ENCODE assay signal across 13 mouse cellular contexts in genomic region chr19:47167617-47168214, GRCm38 (mm10). TPM values are rescaled to one million over a fixed set of nuclear protein-coding genes. Genes with fewer than 3 reads are reported as not detected.
A peak's percentile ranks its signal among the peaks of the same experiment; 100 is the strongest.
DNase-seq lines count a peak whose midpoint lies in the region; ATAC-seq and TF ChIP-seq lines count a peak whose summit lies in the region.
"Had no signal": no experiment of that assay in that cellular context is flagged by ENCODE, and none has a peak within 500 bp of the region (broad histone marks: within the 10 kb centered on the region; RNA-seq: fewer than 3 reads in every experiment).

No protein-coding gene starts in this region.

- DNase-seq in heart, postnatal 25 days (ENCODE audit: low spot score): no peak
- DNase-seq in neural tube, embryonic 10.5 days (ENCODE audit: extremely low spot score, low spot score): no peak
- DNase-seq in urinary bladder, adult 2 months (ENCODE audit: low spot score): no peak
- DNase-seq in urinary bladder, adult 18-20 months (ENCODE audit: low spot score in 2 of 2): no peak
- no peak for DNase-seq in gastrocnemius, postnatal 14 days

- WGBS in heart, embryonic 14.5 days: 39% methylated on average over 7 of the region's 7 CpGs
- WGBS in neural tube, embryonic 12.5 days: 73% methylated on average over 7 of the region's 7 CpGs
- 51% methylated on average over 7 of the region's 7 CpGs for WGBS in intestine, postnatal 0 days

- intact Hi-C loops in heart, postnatal 25 days (cut with DNase I): loop anchor here (1.0 kb wide), 1 partner anchor 46 kb away; no protein-coding TSS in a partner anchor
- intact Hi-C loops in gastrocnemius, postnatal 14 days (cut with DNase I; ENCODE audit: low total_unique reads): loop anchor here (5.0 kb wide), 1 partner anchor 50 kb away; no protein-coding TSS in a partner anchor

- peak overlapping the region in 1 of 2 experiments; percentile 22; a peak in 1 of 4 replicates for H3K4me3 ChIP-seq in heart, embryonic 14.5 days (ENCODE audit: control insufficient read depth in 1 of 2, insufficient read depth in 1 of 2, low read depth in 1 of 2, low read length in 2 of 2)
- no peak overlapping the region for H3K4me3 ChIP-seq in neural tube, embryonic 12.5 days
- no peak overlapping the region for H3K4me3 ChIP-seq in intestine, postnatal 0 days (ENCODE audit: low read depth, low read length)
- H3K4me3 ChIP-seq: erythroblast, embryonic 14.5 days had no signal

- 0 out of 2 replicates have a peak, but pooled peaks cover 4% of the 10 kb centered on the region for H3K27me3 ChIP-seq in heart, embryonic 14.5 days (ENCODE audit: control insufficient read depth, insufficient read depth, low read length)
- H3K27me3 ChIP-seq in neural tube, embryonic 12.5 days (replicated peaks): 0 out of 2 replicates have a peak, but pooled peaks cover 3% of the 10 kb centered on the region
- no peaks in the 10 kb centered on the region; the same call in 1 of the 2 replicates for H3K27me3 ChIP-seq in intestine, postnatal 0 days (replicated peaks; ENCODE audit: control insufficient read depth, insufficient read depth, low read length)

- no peaks in the 10 kb centered on the region for H3K36me3 ChIP-seq in heart, embryonic 14.5 days (ENCODE audit: control insufficient read depth, insufficient read depth, low read length)
- H3K36me3 ChIP-seq in neural tube, embryonic 12.5 days: no peaks in the 10 kb centered on the region
- no peaks in the 10 kb centered on the region for H3K36me3 ChIP-seq in intestine, postnatal 0 days (ENCODE audit: control insufficient read depth, insufficient read depth)

- H3K4me2 ChIP-seq in heart, embryonic 14.5 days (ENCODE audit: low read length): peak overlapping the region; percentile 62
- H3K4me2 ChIP-seq in neural tube, embryonic 12.5 days (replicated peaks): peak overlapping the region; percentile 34; the same call in 1 of the 2 replicates
- peak overlapping the region; percentile 63; the same call in 1 of the 2 replicates for H3K4me2 ChIP-seq in intestine, postnatal 0 days (replicated peaks; ENCODE audit: low read depth)

- no peak for TF ChIP-seq CTCF in intestine, postnatal 0 days (IDR thresholded peaks at IDR 0.05; ENCODE audit: low read depth)

- H3K9ac ChIP-seq in heart, embryonic 14.5 days (ENCODE audit: low read length): no peak overlapping the region
- no peak overlapping the region for H3K9ac ChIP-seq in neural tube, embryonic 12.5 days
- H3K9ac ChIP-seq in intestine, postnatal 0 days (ENCODE audit: low read depth, low read length): no peak overlapping the region

- no peak for ATAC-seq in heart, embryonic 14.5 days (ENCODE audit: insufficient number of reproducible peaks, insufficient read depth, low FRiP score, low read depth)
- no peak for ATAC-seq in neural tube, embryonic 12.5 days (ENCODE audit: low FRiP score, low read depth)
- 0 out of 2 replicates have a peak, but pooled peaks have one; percentile 25 for ATAC-seq in intestine, postnatal 0 days

- H3K4me1 ChIP-seq in heart, embryonic 14.5 days (ENCODE audit: control insufficient read depth in 2 of 2, insufficient read depth in 2 of 2, low read length in 2 of 2): peaks cover 6 to 11% of the 10 kb centered on the region in 2 experiments; a peak in 2 of 4 replicates
- H3K4me1 ChIP-seq in neural tube, embryonic 12.5 days: no peaks in the 10 kb centered on the region
- H3K4me1 ChIP-seq in intestine, postnatal 0 days (replicated peaks; ENCODE audit: control insufficient read depth, insufficient read depth, low read length): no peaks in the 10 kb centered on the region

- no peak overlapping the region for H3K27ac ChIP-seq in heart, embryonic 14.5 days (replicated peaks in 1 of 2; ENCODE audit: control insufficient read depth in 1 of 2, insufficient read depth in 1 of 2, low read depth in 2 of 2, low read length in 2 of 2)
- H3K27ac ChIP-seq in neural tube, embryonic 12.5 days: no peak overlapping the region
- no peak overlapping the region for H3K27ac ChIP-seq in intestine, postnatal 0 days (ENCODE audit: low read depth, low read length)

- H3K9me3 ChIP-seq in heart, embryonic 14.5 days (ENCODE audit: control insufficient read depth, low read length): no peaks in the 10 kb centered on the region
- no peaks in the 10 kb centered on the region for H3K9me3 ChIP-seq in neural tube, embryonic 12.5 days
- no peaks in the 10 kb centered on the region for H3K9me3 ChIP-seq in intestine, postnatal 0 days (ENCODE audit: control insufficient read depth)

RNA-seq across cellular contexts. Expression of gene Calhm3, which starts 10.2 kb away (rescaled TPM):
- polyA plus RNA-seq in heart, embryonic 14.5 days (2014; fragmentation: Nextera tagmentation; extraction: Ambion mirVana): not detected in 2 replicates
- not detected for total RNA-seq in heart, postnatal 25 days (2021)
- not detected in 2 replicates for polyA plus RNA-seq in neural tube, embryonic 12.5 days (2016; fragmentation: Nextera tagmentation; extraction: Ambion mirVana)
- polyA plus RNA-seq in intestine, postnatal 0 days (2015; fragmentation: Nextera tagmentation; extraction: Ambion mirVana): 0.43 and 0.95 TPM in 2 replicates
- not detected in 2 replicates for polyA plus RNA-seq in urinary bladder, adult 2 months (2012; rRNA removed)
- total RNA-seq in gastrocnemius, postnatal 14 days (2021): not detected
- total RNA-seq: adrenal gland, adult 18-20 months; gastrocnemius, postnatal 4 days; left cerebral cortex, postnatal 4 days had no signal
- polyA plus RNA-seq: erythroblast, embryonic 14.5 days; spleen, adult 2 months had no signal

RNA-seq across cellular contexts. Expression of gene Neurl1a, which starts 10.9 kb away (rescaled TPM):
- 1.3 and 1.4 TPM in 2 replicates for polyA plus RNA-seq in heart, embryonic 14.5 days (2014; fragmentation: Nextera tagmentation; extraction: Ambion mirVana)
- 1 to 10 TPM; 1.0 to 1.1 TPM for total RNA-seq in heart, postnatal 25 days (2021)
- 6.3 TPM in 2 replicates for polyA plus RNA-seq in neural tube, embryonic 12.5 days (2016; fragmentation: Nextera tagmentation; extraction: Ambion mirVana)
- polyA plus RNA-seq in intestine, postnatal 0 days (2015; fragmentation: Nextera tagmentation; extraction: Ambion mirVana): 2.4 and 2.6 TPM in 2 replicates
- 22.5 and 31.0 TPM in 2 replicates for polyA plus RNA-seq in urinary bladder, adult 2 months (2012; rRNA removed)
- 10 to 100 TPM; 63.6 to 86.9 TPM for total RNA-seq in gastrocnemius, postnatal 14 days (2021)

RNA-seq across cellular contexts. Expression of gene Calhm1, which starts 23.7 kb away (rescaled TPM):
- not detected in 2 replicates for polyA plus RNA-seq in heart, embryonic 14.5 days (2014; fragmentation: Nextera tagmentation; extraction: Ambion mirVana)
- total RNA-seq in heart, postnatal 25 days (2021): not detected
- not detected in 2 replicates for polyA plus RNA-seq in neural tube, embryonic 12.5 days (2016; fragmentation: Nextera tagmentation; extraction: Ambion mirVana)
- not detected in 2 replicates for polyA plus RNA-seq in intestine, postnatal 0 days (2015; fragmentation: Nextera tagmentation; extraction: Ambion mirVana)
- polyA plus RNA-seq in urinary bladder, adult 2 months (2012; rRNA removed): not detected in 2 replicates
- not detected for total RNA-seq in gastrocnemius, postnatal 14 days (2021)
- total RNA-seq: adrenal gland, adult 18-20 months; gastrocnemius, postnatal 4 days; left cerebral cortex, postnatal 4 days had no signal
- polyA plus RNA-seq: erythroblast, embryonic 14.5 days; spleen, adult 2 months had no signal

RNA-seq across cellular contexts. Expression of gene Calhm2, which starts 29.6 kb away (rescaled TPM):
- polyA plus RNA-seq in heart, embryonic 14.5 days (2014; fragmentation: Nextera tagmentation; extraction: Ambion mirVana): 1.7 and 2.4 TPM in 2 replicates
- 1 to 10 TPM; 3.4 to 3.9 TPM for total RNA-seq in heart, postnatal 25 days (2021)
- polyA plus RNA-seq in neural tube, embryonic 12.5 days (2016; fragmentation: Nextera tagmentation; extraction: Ambion mirVana): 1.9 and 2.0 TPM in 2 replicates
- 2.6 and 3.0 TPM in 2 replicates for polyA plus RNA-seq in intestine, postnatal 0 days (2015; fragmentation: Nextera tagmentation; extraction: Ambion mirVana)
- 16.2 and 16.9 TPM in 2 replicates for polyA plus RNA-seq in urinary bladder, adult 2 months (2012; rRNA removed)
- total RNA-seq in gastrocnemius, postnatal 14 days (2021): 1 to 10 TPM; 2.4 to 3.2 TPM
- polyA plus RNA-seq: erythroblast, embryonic 14.5 days had no signal
